Mouse (Mus musculus): ENCODE results near the gene Rpl14. TPM values are rescaled to one million over a fixed set of nuclear protein-coding genes. Genes with fewer than 3 reads are reported as not detected.
A peak's percentile ranks its signal among the peaks of the same experiment; 100 is the strongest.

Rpl14 gene
- polyA plus RNA-seq, 1 experiment from 2014 or later = 578 TPM

DNA sequence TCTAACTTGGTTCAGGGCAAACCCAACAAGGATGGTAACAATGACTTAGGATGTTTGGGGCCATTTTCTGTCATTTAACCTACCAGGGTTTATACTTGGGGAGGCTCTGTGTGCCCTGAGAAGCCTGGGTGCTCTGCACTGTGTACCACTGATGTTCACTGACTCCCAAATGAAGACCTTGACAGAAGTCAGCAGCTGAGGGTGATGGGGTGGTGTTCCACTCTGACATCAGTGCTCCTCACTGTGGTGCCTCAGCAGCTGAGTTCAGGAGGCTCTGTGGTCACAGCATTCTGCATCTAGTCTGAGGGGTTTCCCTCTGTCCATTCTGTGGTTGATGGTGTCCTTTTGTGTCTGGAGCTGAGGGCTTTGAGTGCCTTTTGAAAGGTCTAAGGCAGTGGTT, 39.8 kb downstream of the Rpl14 start:
- H3K36me3 ChIP-seq (ENCODE audit: control insufficient read depth, insufficient read depth, low read length) = no peaks in the 10 kb centered on the region
- H3K4me1 ChIP-seq (ENCODE audit: control insufficient read depth in 2 of 2, insufficient read depth in 2 of 2, low read length in 2 of 2) = no peaks in the 10 kb centered on the region
- peaks cover 19% of the 10 kb centered on the region for H3K9me3 ChIP-seq (ENCODE audit: control insufficient read depth, low read length)
- H3K4me3 ChIP-seq (ENCODE audit: control insufficient read depth in 1 of 2, insufficient read depth in 1 of 2, low read depth in 1 of 2, low read length in 2 of 2) = no peak overlapping the region
- H3K9ac ChIP-seq (ENCODE audit: low read length) = no peak overlapping the region
- ATAC-seq (ENCODE audit: insufficient number of reproducible peaks, insufficient read depth, low FRiP score, low read depth) = no peak
- H3K27ac ChIP-seq (replicated peaks in 1 of 2; ENCODE audit: control insufficient read depth in 1 of 2, insufficient read depth in 1 of 2, low read depth in 2 of 2, low read length in 2 of 2) = no peak overlapping the region
- no peaks in the 10 kb centered on the region for H3K27me3 ChIP-seq (ENCODE audit: control insufficient read depth, insufficient read depth, low read length)
- H3K4me2 ChIP-seq (ENCODE audit: low read length) = no peak overlapping the region

DNA sequence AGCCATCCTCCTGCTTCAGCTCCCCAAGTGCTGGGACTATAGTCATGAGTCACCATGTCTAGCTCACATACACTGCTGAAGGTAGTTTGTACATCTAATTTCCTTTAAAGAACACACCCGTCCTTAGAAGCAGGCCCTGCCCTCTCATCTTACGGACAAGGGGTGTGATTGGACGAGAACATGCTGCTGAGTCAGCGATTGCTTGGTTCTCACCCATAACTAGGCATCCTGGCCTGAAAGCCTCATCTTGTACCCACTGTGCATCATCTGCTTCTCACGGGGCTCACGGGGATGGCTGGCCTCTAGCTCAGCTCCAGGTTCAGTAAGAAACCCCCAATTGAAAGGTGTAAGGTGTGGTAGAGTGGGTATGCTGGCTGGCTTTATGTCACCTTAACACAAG, 42.8 kb downstream of the Rpl14 start:
- H3K9ac ChIP-seq (ENCODE audit: low read length) = no peak overlapping the region
- WGBS = 80% methylated on average over 6 of the region's 6 CpGs
- H3K4me1 ChIP-seq (ENCODE audit: control insufficient read depth in 2 of 2, insufficient read depth in 2 of 2, low read length in 2 of 2) = no peaks in the 10 kb centered on the region
- no peak for ATAC-seq (ENCODE audit: insufficient number of reproducible peaks, insufficient read depth, low FRiP score, low read depth)
- H3K36me3 ChIP-seq (ENCODE audit: control insufficient read depth, insufficient read depth, low read length) = no peaks in the 10 kb centered on the region
- no peaks in the 10 kb centered on the region for H3K9me3 ChIP-seq (ENCODE audit: control insufficient read depth, low read length)
- H3K27ac ChIP-seq (replicated peaks in 1 of 2; ENCODE audit: control insufficient read depth in 1 of 2, insufficient read depth in 1 of 2, low read depth in 2 of 2, low read length in 2 of 2) = no peak overlapping the region
- no peaks in the 10 kb centered on the region for H3K27me3 ChIP-seq (ENCODE audit: control insufficient read depth, insufficient read depth, low read length)
- H3K4me2 ChIP-seq (ENCODE audit: low read length) = no peak overlapping the region
- H3K4me3 ChIP-seq (ENCODE audit: control insufficient read depth in 1 of 2, insufficient read depth in 1 of 2, low read depth in 1 of 2, low read length in 2 of 2) = no peak overlapping the region

DNA sequence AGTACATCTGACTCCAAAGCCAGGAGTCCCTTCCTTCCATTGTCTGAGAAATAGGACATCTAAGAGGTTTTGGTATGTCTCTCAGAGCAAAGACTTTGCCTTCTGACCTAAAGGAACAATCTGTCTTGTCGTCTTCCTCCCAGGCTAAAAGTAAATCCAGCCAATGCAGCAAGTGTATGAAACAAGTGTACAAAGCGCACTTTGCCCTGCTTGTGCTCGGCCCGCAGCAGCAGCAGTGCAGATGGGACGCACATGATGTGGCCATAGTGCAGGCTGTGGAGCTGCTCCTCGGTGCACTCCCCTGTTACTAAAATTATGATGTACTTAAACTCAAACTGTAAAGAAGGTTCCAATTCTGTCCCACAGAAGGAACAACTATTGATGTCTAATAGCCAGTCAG, 46.9 kb downstream of the Rpl14 start:
- Histone ChIP-seq H3K27me3 (ENCODE audit: control insufficient read depth, insufficient read depth, low read length) (peaks cover 4% of the 10 kb centered on the region; the same call in 1 of the 2 replicates), H3K9ac (ENCODE audit: low read length) (no peak overlapping the region), H3K27ac (replicated peaks in 1 of 2; ENCODE audit: control insufficient read depth in 1 of 2, insufficient read depth in 1 of 2, low read depth in 2 of 2, low read length in 2 of 2) (no peak overlapping the region), H3K9me3 (ENCODE audit: control insufficient read depth, low read length) (peaks cover 10% of the 10 kb centered on the region; the same call in 1 of the 2 replicates), H3K4me2 (ENCODE audit: low read length) (no peak overlapping the region), H3K4me3 (ENCODE audit: control insufficient read depth in 1 of 2, insufficient read depth in 1 of 2, low read depth in 1 of 2, low read length in 2 of 2) (no peak overlapping the region), H3K4me1 (ENCODE audit: control insufficient read depth in 2 of 2, insufficient read depth in 2 of 2, low read length in 2 of 2) (peaks cover 4 to 8% of the 10 kb centered on the region in 2 experiments; a peak in 2 of 4 replicates), H3K36me3 (ENCODE audit: control insufficient read depth, insufficient read depth, low read length) (no peaks in the 10 kb centered on the region)
- 77% methylated on average over 6 of the region's 6 CpGs for WGBS
- ATAC-seq (ENCODE audit: insufficient number of reproducible peaks, insufficient read depth, low FRiP score, low read depth) = no peak

DNA sequence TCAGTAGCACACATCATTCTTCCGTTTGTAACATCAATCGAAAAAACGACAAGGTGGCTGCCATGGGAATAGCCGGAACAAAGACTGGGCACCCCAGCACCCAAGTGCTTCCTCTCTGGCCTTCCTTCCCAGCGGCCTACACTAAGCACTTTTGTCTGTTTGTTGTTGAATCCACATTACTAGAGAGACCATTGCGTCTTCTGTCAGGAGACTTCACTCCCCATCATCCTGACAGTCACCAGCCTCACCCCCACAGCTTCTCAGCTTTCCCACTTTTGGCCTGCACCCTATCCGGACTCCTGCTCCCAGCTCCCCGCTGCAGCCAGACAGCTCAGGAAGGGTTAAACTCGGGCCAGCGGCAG, 48.1 kb downstream of the Rpl14 start:
- peaks cover 15% of the 10 kb centered on the region for H3K9me3 ChIP-seq (ENCODE audit: control insufficient read depth, low read length)
- peak overlapping the region; percentile 25 to 32 for H3K4me3 ChIP-seq (ENCODE audit: control insufficient read depth in 1 of 2, insufficient read depth in 1 of 2, low read depth in 1 of 2, low read length in 2 of 2)
- 13% methylated on average over 10 of the region's 10 CpGs for WGBS
- no peaks in the 10 kb centered on the region for H3K36me3 ChIP-seq (ENCODE audit: control insufficient read depth, insufficient read depth, low read length)
- H3K4me2 ChIP-seq (ENCODE audit: low read length) = peak overlapping the region; percentile 65
- peaks cover 4% of the 10 kb centered on the region; the same call in 1 of the 2 replicates for H3K27me3 ChIP-seq (ENCODE audit: control insufficient read depth, insufficient read depth, low read length)
- H3K27ac ChIP-seq (replicated peaks in 1 of 2; ENCODE audit: control insufficient read depth in 1 of 2, insufficient read depth in 1 of 2, low read depth in 2 of 2, low read length in 2 of 2) = no peak overlapping the region
- ATAC-seq (ENCODE audit: insufficient number of reproducible peaks, insufficient read depth, low FRiP score, low read depth) = no peak
- H3K9ac ChIP-seq (ENCODE audit: low read length) = peak overlapping the region; percentile 49
- peaks cover 4 to 8% of the 10 kb centered on the region in 2 experiments; a peak in 2 of 4 replicates for H3K4me1 ChIP-seq (ENCODE audit: control insufficient read depth in 2 of 2, insufficient read depth in 2 of 2, low read length in 2 of 2)

- H3K4me3 ChIP-seq (ENCODE audit: control insufficient read depth in 1 of 2, insufficient read depth in 1 of 2, low read depth in 1 of 2, low read length in 2 of 2) = peak overlapping the region; percentile 25 to 32
These were observed 48.6 kb downstream of the Rpl14 start for GRCm38 (mm10) chr9:120619709-120620408.

DNA sequence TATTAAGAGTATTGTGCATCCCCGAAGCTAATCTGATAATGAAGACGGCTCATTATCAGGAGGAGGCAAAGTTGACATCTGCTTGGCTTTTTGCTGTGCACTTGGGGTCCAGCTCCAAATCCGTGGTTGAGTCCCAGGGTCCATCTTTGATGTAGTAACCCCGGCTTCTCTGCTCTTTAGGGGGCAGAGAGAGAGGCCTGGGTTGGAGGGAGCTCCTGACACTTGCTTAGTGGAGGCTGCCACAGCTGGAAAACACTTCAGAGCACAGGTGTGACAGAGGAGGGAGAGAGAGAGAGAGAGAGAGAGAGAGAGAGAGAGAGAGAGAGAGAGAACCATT, 49.1 kb downstream of the Rpl14 start:
- H3K9ac ChIP-seq (ENCODE audit: low read length) = no peak overlapping the region
- ATAC-seq (ENCODE audit: insufficient number of reproducible peaks, insufficient read depth, low FRiP score, low read depth) = no peak
- peaks cover 4% of the 10 kb centered on the region; the same call in 1 of the 2 replicates for H3K27me3 ChIP-seq (ENCODE audit: control insufficient read depth, insufficient read depth, low read length)
- peak overlapping the region; percentile 65; the same call in 1 of the 2 replicates for H3K4me2 ChIP-seq (ENCODE audit: low read length)
- H3K36me3 ChIP-seq (ENCODE audit: control insufficient read depth, insufficient read depth, low read length) = no peaks in the 10 kb centered on the region
- WGBS = 17% methylated on average over 4 of the region's 4 CpGs
- no peak overlapping the region for H3K27ac ChIP-seq (replicated peaks in 1 of 2; ENCODE audit: control insufficient read depth in 1 of 2, insufficient read depth in 1 of 2, low read depth in 2 of 2, low read length in 2 of 2)
- H3K9me3 ChIP-seq (ENCODE audit: control insufficient read depth, low read length) = peaks cover 23% of the 10 kb centered on the region
- no peak overlapping the region for H3K4me3 ChIP-seq (ENCODE audit: control insufficient read depth in 1 of 2, insufficient read depth in 1 of 2, low read depth in 1 of 2, low read length in 2 of 2)
- peaks cover 4 to 8% of the 10 kb centered on the region in 2 experiments; a peak in 2 of 4 replicates for H3K4me1 ChIP-seq (ENCODE audit: control insufficient read depth in 2 of 2, insufficient read depth in 2 of 2, low read length in 2 of 2)

More at GRCm38 (mm10) chr9:120619709-120620408, 48.6 kb downstream of the Rpl14 start:
- H3K27me3 ChIP-seq (ENCODE audit: control insufficient read depth, insufficient read depth, low read length) = peaks cover 4% of the 10 kb centered on the region; the same call in 1 of the 2 replicates
- WGBS = 7% methylated on average over 26 of the region's 26 CpGs
- no peak for ATAC-seq (ENCODE audit: insufficient number of reproducible peaks, insufficient read depth, low FRiP score, low read depth)
- H3K36me3 ChIP-seq (ENCODE audit: control insufficient read depth, insufficient read depth, low read length) = no peaks in the 10 kb centered on the region
- peaks cover 4 to 8% of the 10 kb centered on the region in 2 experiments; a peak in 2 of 4 replicates for H3K4me1 ChIP-seq (ENCODE audit: control insufficient read depth in 2 of 2, insufficient read depth in 2 of 2, low read length in 2 of 2)
- peaks cover 18% of the 10 kb centered on the region for H3K9me3 ChIP-seq (ENCODE audit: control insufficient read depth, low read length)
- H3K27ac ChIP-seq (replicated peaks in 1 of 2; ENCODE audit: control insufficient read depth in 1 of 2, insufficient read depth in 1 of 2, low read depth in 2 of 2, low read length in 2 of 2) = no peak overlapping the region
- peak overlapping the region; percentile 65 for H3K4me2 ChIP-seq (ENCODE audit: low read length)
- peak overlapping the region; percentile 49 for H3K9ac ChIP-seq (ENCODE audit: low read length)

Data from heart, embryonic 14.5 days (tissue).